Mouse (Mus musculus): ENCODE measurements around the gene Pms1.
"Not testable (repeated sequence)": the region's sequence is repeated elsewhere in the genome, so short reads cannot be mapped to it uniquely, and the experiment has no call there.

Gene Pms1

GRCm38 (mm10) chr1:53296581-53297383, at the start of gene Pms1, which contains the start of the genes Ormdl1 and Gm28778:
TSS of gene Pms1 (minus strand) at chr1:53297018.
TSS of gene Ormdl1 (plus strand) at chr1:53297095.
TSS of gene Gm28778 (plus strand) at chr1:53297111.
- peak; percentile 93 for DNase-seq (ENCODE audit: low read depth)

- no peak for DNase-seq (ENCODE audit: low read depth)
Observed at GRCm38 (mm10) chr1:53341071-53341470, 44.3 kb upstream of the Pms1 start.

- not testable (repeated sequence) for DNase-seq (ENCODE audit: low read depth)
Observed at GRCm38 (mm10) chr1:53337403-53337802, 40.6 kb upstream of the Pms1 start.

DNA sequence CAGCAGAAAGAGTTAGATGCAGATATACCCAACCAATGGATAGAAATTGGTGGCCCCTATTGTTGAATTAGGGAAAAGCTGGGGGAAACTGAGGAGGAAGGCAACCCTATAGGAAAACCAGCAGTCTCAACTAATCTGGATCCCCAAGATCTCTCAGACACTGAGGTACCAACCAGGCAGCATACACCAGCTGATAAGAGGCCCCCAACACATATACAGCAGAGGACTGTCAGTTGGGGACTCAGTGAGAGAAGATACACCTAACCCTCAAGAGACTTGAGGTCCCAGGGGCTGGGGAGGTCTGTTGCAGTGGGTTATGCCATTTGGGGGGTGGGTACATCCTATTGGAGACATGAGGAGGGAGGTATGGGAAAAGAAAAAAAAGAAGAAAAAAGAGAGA, 38.6 kb upstream of the Pms1 start:
- DNase-seq (ENCODE audit: low read depth): no peak

DNA sequence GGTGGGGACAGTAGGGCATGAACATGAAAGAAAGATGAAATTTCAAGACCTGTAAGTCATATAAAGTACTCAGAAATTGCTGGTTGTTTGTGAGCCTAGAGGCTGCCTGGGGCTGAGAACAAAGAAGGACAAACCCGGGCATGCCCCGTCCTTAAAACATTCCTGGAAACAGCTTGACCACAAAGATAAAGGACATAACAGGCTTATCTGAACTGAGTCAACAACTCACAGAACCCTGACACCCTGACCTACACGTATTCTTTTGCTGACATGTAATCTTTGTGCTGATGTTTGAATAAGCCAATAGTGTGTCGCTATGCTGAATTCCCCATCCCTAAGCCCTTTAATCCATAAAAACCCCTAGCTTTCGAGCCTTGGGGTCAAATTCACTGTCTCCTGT, 36.7 kb upstream of the Pms1 start:
- not testable (repeated sequence) for DNase-seq (ENCODE audit: low read depth)

- DNase-seq (ENCODE audit: low read depth): no peak
Observed at GRCm38 (mm10) chr1:53324827-53325494, 28.1 kb upstream of the Pms1 start.

DNA sequence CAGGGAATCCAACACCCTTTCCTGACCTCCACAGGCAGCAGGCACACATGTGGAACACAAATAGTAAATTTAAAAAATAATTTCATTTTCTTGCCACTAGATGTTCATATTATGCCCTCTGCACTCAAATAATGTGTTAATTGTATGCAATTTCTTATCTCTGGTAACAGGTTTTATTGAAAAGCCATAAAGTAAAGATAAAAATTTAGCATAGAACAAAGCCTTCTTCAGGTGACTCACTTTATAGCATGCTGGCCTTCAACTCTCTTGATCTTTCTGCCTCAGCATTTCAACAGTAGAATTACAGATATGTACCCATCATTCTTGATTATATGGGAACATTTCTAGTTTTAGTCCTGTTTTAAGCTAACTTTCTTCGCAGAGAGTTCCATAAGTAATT, 27.5 kb upstream of the Pms1 start:
- no peak for DNase-seq (ENCODE audit: low read depth)

DNA sequence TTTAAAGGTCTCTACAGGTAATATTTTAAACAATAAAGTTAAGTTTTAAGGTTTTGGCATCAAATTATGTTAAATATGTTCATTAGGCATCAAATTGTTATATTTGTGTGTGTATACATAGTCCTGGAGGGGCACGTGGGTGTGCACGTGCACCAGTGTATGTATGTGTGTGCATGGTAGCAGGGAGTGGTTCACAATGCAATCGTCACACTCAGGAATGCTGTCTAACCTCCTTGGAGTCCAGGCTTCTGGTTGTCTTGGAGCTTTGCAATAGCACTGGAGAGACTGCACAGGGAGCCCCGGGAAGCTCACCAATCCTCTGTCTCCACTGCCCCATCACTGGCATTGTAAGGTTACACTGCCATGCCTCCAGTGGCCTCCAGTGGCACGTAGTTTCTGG, 26.4 kb upstream of the Pms1 start:
- DNase-seq (ENCODE audit: low read depth): no peak

GRCm38 (mm10) chr1:53321662-53322344, 25.0 kb upstream of the Pms1 start:
- no peak for DNase-seq (ENCODE audit: low read depth)

DNA sequence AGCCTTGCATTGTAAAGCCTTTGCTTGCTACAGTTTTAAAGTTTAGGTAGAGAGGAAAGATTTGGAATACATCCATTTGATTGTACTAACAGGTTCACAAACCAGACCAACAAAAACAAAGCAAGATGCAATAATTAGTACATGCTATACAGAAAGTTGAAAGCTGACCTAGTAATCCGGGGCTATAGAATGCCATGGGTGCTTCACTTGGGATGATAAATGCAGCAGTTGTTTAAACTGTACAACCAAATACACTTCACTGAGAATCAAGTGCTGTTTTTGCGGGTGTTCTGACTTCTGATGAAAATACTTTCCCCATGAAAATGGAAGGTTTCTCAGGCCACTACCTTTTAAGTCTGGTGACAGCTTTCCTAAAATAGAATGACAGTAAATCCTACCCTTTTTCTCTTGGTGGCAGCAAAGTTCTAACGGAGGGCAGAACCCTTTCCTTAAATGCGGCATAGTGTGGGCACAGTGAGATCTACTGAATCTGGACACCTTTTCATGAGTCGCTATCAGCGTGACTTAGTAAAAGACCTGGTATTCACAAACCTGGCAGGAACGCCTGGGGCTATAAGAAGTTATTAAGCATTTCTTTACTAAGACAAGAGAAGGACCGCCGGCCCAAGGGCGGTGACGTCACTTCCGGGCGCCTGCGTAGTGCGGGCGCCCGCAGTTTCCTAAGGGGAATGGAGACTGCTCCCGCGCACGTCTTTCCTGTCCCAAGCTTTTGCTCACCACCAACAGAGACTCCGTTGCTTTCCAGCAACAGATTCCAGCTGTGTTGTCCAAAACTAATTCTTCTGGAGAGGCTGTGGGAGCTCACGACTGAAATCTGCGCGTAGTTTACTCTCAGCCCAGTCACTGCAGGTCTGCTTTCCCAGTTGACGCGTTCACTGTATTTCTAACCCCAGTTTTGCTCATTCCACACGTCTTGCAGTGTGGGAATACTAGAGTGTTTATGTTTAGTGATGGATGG, 16.5 kb upstream of the Pms1 start, which contains the start of gene Osgepl1:
Osgepl1 (plus strand) TSS at position 636 of the 979 bp plus-strand sequence.
- peak; percentile 88 for DNase-seq (ENCODE audit: low read depth)

GRCm38 (mm10) chr1:53300506-53300905, 3.7 kb upstream of the Pms1 start:
- no peak for DNase-seq (ENCODE audit: low read depth)

DNA sequence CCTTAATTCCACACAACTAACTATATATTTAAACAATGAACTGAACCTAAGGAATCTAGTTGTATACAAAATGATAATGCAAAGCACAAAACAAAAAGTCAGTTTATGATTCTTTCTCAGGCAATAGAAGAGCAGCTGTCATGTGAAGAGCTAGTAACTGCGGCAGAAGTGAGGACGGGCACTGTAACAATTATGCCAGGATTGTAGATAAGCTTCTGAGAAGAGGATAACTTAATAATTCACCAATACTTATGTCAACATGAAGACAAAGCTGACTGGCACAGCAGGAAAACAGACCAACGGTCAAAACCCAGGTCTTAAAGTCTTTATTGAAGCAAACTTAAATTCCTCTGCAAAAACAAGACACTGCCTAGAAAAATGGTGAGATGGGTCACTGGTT, 5.6 kb downstream of the Pms1 start:
- no peak for DNase-seq (ENCODE audit: low read depth)

GRCm38 (mm10) chr1:53272646-53273045, 24.2 kb downstream of the Pms1 start:
- DNase-seq (ENCODE audit: low read depth): no peak

DNA sequence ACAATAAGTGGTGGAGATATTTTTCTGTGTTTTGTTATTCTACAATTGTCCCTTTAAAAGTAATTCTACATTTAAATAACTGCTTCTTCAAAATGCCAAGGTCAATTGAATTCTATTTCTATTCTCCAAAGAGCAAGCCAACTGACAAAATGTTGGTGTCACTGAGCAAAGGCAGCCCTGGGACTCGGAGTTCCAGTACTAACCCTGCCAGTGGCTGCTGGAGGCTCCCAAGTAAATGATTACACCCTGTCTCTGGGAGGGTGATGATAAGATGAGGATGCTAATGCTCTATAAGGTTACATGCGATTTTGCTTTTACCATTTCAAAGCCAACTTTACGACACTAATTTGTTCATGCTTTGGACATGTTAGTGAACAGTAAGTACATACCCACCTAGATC, 26.9 kb downstream of the Pms1 start:
- DNase-seq (ENCODE audit: low read depth): no peak

DNA sequence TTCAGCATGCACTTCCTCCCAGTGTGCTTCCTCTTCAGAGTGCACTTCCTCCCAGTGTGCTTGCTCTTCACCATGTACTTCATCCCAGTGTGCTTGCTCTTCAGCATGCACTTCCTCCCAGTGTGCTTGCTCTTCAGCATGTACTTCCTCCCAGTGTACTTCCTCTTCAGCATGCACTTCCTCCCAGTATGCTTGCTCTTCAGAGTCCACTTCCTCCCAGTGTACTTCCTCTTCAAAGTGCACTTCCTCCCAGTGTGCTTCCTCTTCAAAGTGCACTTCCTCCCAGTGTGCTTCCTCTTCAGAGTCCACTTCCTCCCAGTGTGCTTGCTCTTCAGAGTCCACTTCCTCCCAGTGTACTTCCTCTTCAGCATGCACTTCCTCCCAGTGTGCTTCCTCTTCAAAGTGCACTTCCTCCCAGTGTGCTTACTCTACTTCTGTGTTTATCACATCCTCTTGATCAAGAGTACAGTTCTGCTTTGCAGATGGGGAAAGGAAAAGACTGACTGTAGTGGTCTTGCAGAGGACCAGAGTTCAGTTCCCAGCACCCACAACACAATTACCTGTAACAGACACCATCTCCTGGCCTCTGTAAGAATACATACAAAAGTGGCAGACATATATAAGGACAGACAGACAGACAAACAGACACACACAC, 31.7 kb downstream of the Pms1 start:
- DNase-seq (ENCODE audit: low read depth): not testable (repeated sequence)

DNA sequence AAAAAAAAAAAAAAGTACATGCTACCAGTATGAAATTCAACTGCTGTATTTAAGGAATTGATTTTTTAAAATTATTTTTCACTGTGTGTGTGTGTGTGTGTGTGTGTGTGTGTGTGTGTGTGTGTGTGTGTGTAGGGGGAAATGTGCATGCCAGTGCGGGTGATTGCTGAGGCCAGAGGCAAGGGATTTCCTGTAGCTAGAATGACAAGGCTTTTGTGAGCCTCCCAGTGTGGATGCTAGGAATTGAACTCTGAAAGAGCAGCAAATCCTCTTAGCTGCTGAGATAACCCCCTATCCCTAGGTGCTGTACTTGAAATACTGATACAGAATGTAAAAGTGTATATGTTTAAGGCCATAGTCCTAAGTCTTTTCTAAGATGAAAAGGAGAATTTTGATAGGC, 70.8 kb downstream of the Pms1 start:
- DNase-seq (ENCODE audit: low read depth): no peak

GRCm38 (mm10) chr1:53225616-53226015, 71.2 kb downstream of the Pms1 start:
- DNase-seq (ENCODE audit: low read depth): no peak

DNA sequence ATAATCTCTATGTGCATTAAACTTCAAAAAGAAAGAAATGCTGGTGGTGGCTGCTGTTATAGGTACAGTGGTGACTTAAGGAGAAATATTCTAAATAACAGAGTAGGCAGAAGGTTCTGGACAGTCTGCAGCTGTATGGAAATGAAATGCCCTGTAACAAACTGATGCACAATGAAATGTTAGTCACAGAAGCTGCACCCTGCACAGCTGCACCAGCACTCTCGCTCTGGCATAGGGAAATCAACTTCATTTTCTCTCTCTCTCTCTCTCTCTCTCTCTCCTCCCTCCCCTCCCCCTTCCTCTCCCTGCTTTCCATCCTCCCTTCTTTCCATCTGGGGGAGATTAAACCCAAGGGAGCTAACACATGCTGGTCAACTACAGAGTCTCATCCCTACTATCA, 72.0 kb downstream of the Pms1 start:
- DNase-seq (ENCODE audit: low read depth): no peak

GRCm38 (mm10) chr1:53210136-53210535, 86.7 kb downstream of the Pms1 start:
- no peak for DNase-seq (ENCODE audit: low read depth)

- DNase-seq (ENCODE audit: low read depth): no peak
Observed at GRCm38 (mm10) chr1:53203902-53204301, 92.9 kb downstream of the Pms1 start.

DNA sequence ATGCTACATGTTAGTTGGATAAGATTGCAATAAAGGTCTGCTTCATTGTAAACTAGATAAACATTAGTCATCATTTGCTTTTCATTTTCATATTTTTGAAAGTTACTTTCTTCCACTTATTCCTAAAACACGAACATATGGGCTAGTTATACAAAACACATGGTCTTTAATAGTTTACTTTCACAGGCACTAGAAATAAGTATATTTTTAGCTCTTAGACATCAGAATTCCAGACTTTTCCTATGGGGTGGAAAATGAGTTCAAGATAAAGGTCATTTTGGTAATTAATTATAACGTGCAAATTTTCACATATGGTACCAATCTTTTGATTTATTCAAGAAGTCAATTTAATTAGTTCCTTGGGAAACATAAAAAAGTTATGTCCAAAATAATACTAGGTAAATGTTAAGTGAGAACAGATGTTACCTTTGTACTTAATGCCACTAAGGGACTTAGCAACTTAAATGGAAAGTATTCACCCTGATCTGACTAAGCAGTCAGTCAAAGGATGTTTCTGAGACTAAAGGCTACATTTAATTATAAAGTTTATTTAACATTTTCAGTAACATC, 95.1 kb downstream of the Pms1 start:
- no peak for DNase-seq (ENCODE audit: low read depth)
